8 mouse cellular contexts compared by ENCODE assay signal in the genomic region with DNA sequence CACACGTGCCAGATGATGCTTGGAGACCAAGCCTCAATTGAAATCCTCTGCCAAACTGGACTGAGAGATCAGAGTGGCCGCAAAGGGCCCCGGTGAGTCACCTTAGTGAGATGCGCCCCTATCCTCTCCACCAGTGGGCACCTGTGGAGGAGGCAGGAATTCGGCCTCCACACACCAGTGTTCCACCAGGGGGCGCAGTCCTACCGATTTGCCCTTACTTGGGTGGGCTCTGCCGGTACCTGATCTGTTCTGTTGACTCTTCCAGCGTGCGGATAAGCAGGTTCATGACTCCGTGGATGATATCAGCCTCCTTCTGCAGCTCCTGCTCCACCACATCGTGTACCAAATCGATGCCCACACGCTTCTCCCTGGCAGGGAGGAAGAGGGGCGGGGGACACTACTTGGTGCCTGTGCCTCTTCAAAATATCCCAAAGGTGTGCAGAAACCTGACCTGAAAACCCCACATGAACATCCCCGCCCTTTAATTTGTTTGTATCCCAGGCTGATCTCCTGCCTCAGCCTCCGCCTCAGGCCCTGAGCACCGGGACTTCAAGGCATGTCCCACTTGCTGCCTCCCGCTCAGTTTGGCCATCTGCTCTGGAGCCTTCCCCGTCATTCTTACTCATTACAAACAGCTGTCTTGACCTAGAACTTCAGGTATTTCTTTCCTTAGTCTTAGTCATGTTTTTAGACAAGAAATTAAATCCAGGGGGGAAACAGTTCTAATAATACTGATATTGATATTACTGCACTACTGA. TPM values are rescaled to one million over a fixed set of nuclear protein-coding genes. Genes with fewer than 3 reads are reported as not detected.
DNase-seq lines count a peak whose midpoint lies in the region; ATAC-seq and TF ChIP-seq lines count a peak whose summit lies in the region.

No protein-coding gene starts in this region.

- H3K27me3 ChIP-seq in hindbrain, postnatal 0 days (ENCODE audit: insufficient read depth, low read length) = no peaks in the 10 kb centered on the region
- H3K27me3 ChIP-seq in small intestine, adult 2 months (ENCODE audit: control insufficient read depth, insufficient read depth, low read length) = no peaks in the 10 kb centered on the region

- H3K9me3 ChIP-seq in hindbrain, postnatal 0 days (ENCODE audit: low read length) = no peaks in the 10 kb centered on the region

- no peak overlapping the region for H3K27ac ChIP-seq in hindbrain, postnatal 0 days
- H3K27ac ChIP-seq in small intestine, adult 2 months (ENCODE audit: insufficient read depth, low read depth, low read length) = no peak overlapping the region

- no peak for ATAC-seq in hindbrain, postnatal 0 days
- ATAC-seq in erythroid progenitor cell, adult 5-6 weeks (replicated peaks; ENCODE audit: low FRiP score, poor library complexity, severe bottlenecking) = no peak; the same call in 1 of the 2 replicates

- H3K36me3 ChIP-seq in hindbrain, postnatal 0 days (ENCODE audit: insufficient read depth, low read length) = no peaks in the 10 kb centered on the region
- H3K36me3 ChIP-seq in small intestine, adult 2 months (ENCODE audit: control insufficient read depth, insufficient read depth, low read length) = no peaks in the 10 kb centered on the region

- intact Hi-C loops in left cerebral cortex, postnatal 36 days (cut with DNase I) = loop anchor here (2.0 kb wide), 1 partner anchor 74 kb away; no protein-coding TSS in a partner anchor

- WGBS in hindbrain, postnatal 0 days = 26% methylated on average over 20 of the region's 20 CpGs
- 21% methylated on average over 20 of the region's 20 CpGs for WGBS in small intestine, adult 2 months

- no peak overlapping the region for H3K4me3 ChIP-seq in hindbrain, postnatal 0 days (ENCODE audit: low read length)
- no peak overlapping the region for H3K4me3 ChIP-seq in small intestine, adult 2 months (ENCODE audit: low read depth, low read length)

- TF ChIP-seq POLR2A in small intestine, adult 2 months (IDR thresholded peaks at IDR 0.05; ENCODE audit: low read depth, low read length) = no peak

- H3K4me2 ChIP-seq in hindbrain, postnatal 0 days (ENCODE audit: low read depth, low read length) = peak overlapping the region; percentile 28; the same call in 1 of the 2 replicates

- no peak overlapping the region for H3K9ac ChIP-seq in hindbrain, postnatal 0 days (replicated peaks; ENCODE audit: low read length)

- peak; percentile 91 for TF ChIP-seq CTCF in hindbrain, postnatal 0 days (IDR thresholded peaks at IDR 0.05; ENCODE audit: low read depth)
- TF ChIP-seq CTCF in small intestine, adult 2 months (IDR thresholded peaks at IDR 0.05; ENCODE audit: extremely low read depth, insufficient read length, insufficient replicate concordance, low read depth, low read length) = peak; percentile 86

- DNase-seq in T-cell, adult 2 months (ENCODE audit: low spot score) = peak; percentile 51
- peak; percentile 63 to 78 for DNase-seq in cerebellum, postnatal 25 days
- DNase-seq in gastrocnemius, adult 8-10 months (ENCODE audit: low spot score in 2 of 2) = peak; percentile 71 to 72
- DNase-seq in hindbrain, postnatal 0 days (ENCODE audit: low spot score) = peak; percentile 81
- peak; percentile 32 to 49 for DNase-seq in left cerebral cortex, postnatal 36 days (ENCODE audit: low spot score in 2 of 2)
- DNase-seq in mesoderm, embryonic 11.5 days (ENCODE audit: low read depth, low spot score) = peak; percentile 76

- H3K4me1 ChIP-seq in hindbrain, postnatal 0 days (ENCODE audit: insufficient read depth, low read length) = no peaks in the 10 kb centered on the region
- H3K4me1 ChIP-seq in small intestine, adult 2 months (ENCODE audit: control insufficient read depth, insufficient read depth, insufficient read length, low read length) = 0 out of 2 replicates have a peak, but pooled peaks cover 2% of the 10 kb centered on the region

RNA-seq across cellular contexts. Expression of a gene that starts 7.1 kb away (rescaled TPM):
- total RNA-seq in gastrocnemius, adult 8-10 months (2022) = 1 to 10 TPM in 3 of 4 experiments, under 1 TPM in 1; 0.92 to 3.3 (median 2.5) TPM
- 2.3 and 5.1 TPM in 2 replicates for total RNA-seq in hindbrain, postnatal 0 days (2014; rRNA removed)
- polyA plus RNA-seq in hindbrain, postnatal 0 days (2015; fragmentation: Nextera tagmentation; extraction: Ambion mirVana) = 8.3 and 9.0 TPM in 2 replicates
- 1 to 10 TPM; 2.2 to 2.9 TPM for total RNA-seq in left cerebral cortex, postnatal 36 days (2021)
- polyA plus RNA-seq in small intestine, adult 2 months (2012; rRNA removed) = not detected in 2 replicates
- total RNA-seq in erythroid progenitor cell, adult 5-6 weeks (2015; ENCODE audit: low replicate concordance) = not detected in 2 replicates
- total RNA-seq in erythroid progenitor cell, adult 5-6 weeks (2017; ENCODE audit: low replicate concordance) = not detected in 2 replicates

RNA-seq across cellular contexts. Expression of a gene that starts 40.9 kb away (rescaled TPM):
- total RNA-seq in gastrocnemius, adult 8-10 months (2022) = not detected
- 0.42 TPM in 1 of 2 replicates, not detected in the other for total RNA-seq in hindbrain, postnatal 0 days (2014; rRNA removed)
- not detected in 2 replicates for polyA plus RNA-seq in hindbrain, postnatal 0 days (2015; fragmentation: Nextera tagmentation; extraction: Ambion mirVana)
- total RNA-seq in left cerebral cortex, postnatal 36 days (2021) = not detected
- not detected in 2 replicates for polyA plus RNA-seq in small intestine, adult 2 months (2012; rRNA removed)
- total RNA-seq in erythroid progenitor cell, adult 5-6 weeks (2015; ENCODE audit: low replicate concordance) = not detected in 2 replicates
- total RNA-seq in erythroid progenitor cell, adult 5-6 weeks (2017; ENCODE audit: low replicate concordance) = not detected in 2 replicates

RNA-seq across cellular contexts. Expression of a gene that starts 53.7 kb away (rescaled TPM):
- total RNA-seq in gastrocnemius, adult 8-10 months (2022) = 1 to 10 TPM; 1.4 to 3.4 (median 2.5) TPM
- 0.47 and 4.5 TPM in 2 replicates for total RNA-seq in hindbrain, postnatal 0 days (2014; rRNA removed)
- polyA plus RNA-seq in hindbrain, postnatal 0 days (2015; fragmentation: Nextera tagmentation; extraction: Ambion mirVana) = 5.5 and 10.0 TPM in 2 replicates
- total RNA-seq in left cerebral cortex, postnatal 36 days (2021) = 1 to 10 TPM; 6.2 to 6.6 TPM
- polyA plus RNA-seq in small intestine, adult 2 months (2012; rRNA removed) = 7.6 and 28.3 TPM in 2 replicates
- 13.0 and 74.6 TPM in 2 replicates for total RNA-seq in erythroid progenitor cell, adult 5-6 weeks (2015; ENCODE audit: low replicate concordance)
- 18.9 and 26.5 TPM in 2 replicates for total RNA-seq in erythroid progenitor cell, adult 5-6 weeks (2017; ENCODE audit: low replicate concordance)

RNA-seq across cellular contexts. Expression of a gene that starts 56.4 kb away (rescaled TPM):
- total RNA-seq in gastrocnemius, adult 8-10 months (2022) = 100 to 1,000 TPM; 270 to 439 (median 347) TPM
- total RNA-seq in hindbrain, postnatal 0 days (2014; rRNA removed) = 13.0 and 19.1 TPM in 2 replicates
- 8.7 and 9.7 TPM in 2 replicates for polyA plus RNA-seq in hindbrain, postnatal 0 days (2015; fragmentation: Nextera tagmentation; extraction: Ambion mirVana)
- 1 to 10 TPM in 1 of 2 experiments, under 1 TPM in 1; 0.68 to 1.5 TPM for total RNA-seq in left cerebral cortex, postnatal 36 days (2021)
- polyA plus RNA-seq in small intestine, adult 2 months (2012; rRNA removed) = 2.9 and 3.6 TPM in 2 replicates
- total RNA-seq in erythroid progenitor cell, adult 5-6 weeks (2015; ENCODE audit: low replicate concordance) = 1.4 TPM in 1 of 2 replicates, not detected in the other
- total RNA-seq in erythroid progenitor cell, adult 5-6 weeks (2017; ENCODE audit: low replicate concordance) = 0.26 and 0.30 TPM in 2 replicates
